Mouse (Mus musculus): Measurements from ENCODE around the gene Gm8246.
"Not testable (repeated sequence)": the region's sequence is repeated elsewhere in the genome, so short reads cannot be mapped to it uniquely, and the experiment has no call there.

Gm8246 gene

DNA sequence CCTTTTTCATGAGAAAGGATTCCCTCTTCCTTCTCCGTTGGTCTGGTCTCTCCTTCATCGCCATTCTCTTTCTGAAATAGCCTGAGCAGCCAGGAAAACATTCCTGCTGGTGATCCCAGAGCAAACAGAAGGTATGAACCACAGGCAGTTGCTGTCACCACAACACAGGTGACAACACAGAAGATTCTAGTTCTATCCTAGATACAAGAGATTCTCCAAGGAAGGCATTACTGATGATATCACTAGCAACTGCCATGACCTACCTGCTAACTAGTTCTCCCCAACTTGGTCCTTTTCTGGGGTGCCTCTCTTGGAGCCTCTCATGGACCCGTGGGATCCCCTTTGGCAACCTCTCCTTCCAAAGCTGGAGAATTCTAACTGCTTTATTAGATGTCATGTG lies at the start of gene Gm8246:
Gene Gm8246, minus strand, starts transcription at position 101 of the 400 bp plus-strand sequence.
- not testable (repeated sequence) for DNase-seq (ENCODE audit: low spot score in 2 of 2)

DNA sequence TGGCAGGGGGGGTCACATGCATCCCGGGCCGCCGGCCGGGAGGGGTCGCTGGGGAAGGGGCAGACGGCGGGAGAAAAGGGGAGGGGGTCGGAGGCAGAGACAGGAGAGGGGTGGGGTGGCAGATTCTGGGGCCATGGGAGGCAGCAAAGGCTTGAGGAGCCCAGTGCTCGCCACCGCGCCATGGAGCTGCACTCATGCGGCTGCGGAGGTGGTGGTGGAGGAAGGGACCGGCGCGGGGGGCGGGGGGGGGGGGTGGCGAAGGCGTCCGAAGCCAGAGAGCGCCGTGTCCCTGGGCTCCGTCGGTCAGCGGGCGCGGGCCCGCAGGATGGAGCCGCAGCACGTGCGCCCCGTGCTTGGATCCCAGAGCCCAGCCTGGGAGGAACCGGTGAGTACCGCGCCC lies 23.7 kb upstream of the Gm8246 start, which contains the start of gene Gm3488:
Gene Gm3488, plus strand, starts transcription at position 301 of the 400 bp plus-strand sequence.
- DNase-seq (ENCODE audit: low spot score in 2 of 2) = not testable (repeated sequence)

DNA sequence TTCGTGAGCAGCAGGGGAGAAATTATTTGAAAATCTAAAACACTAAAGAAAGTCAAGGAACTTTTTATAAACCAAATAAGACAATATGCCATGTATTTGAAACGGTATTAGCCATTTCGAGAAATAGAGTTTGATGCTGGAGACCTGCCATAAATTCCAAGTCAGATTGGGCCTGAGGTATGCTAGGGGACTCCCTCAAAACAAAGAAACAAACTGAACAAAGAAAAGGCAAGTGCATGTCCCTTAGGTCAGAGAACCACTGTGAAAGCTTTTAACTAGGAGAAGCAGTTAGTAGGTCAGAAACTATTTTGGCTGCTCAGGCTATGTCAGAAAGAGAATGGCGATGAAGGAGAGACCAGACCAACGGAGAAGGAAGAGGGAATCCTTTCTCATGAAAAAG lies 6.3 kb upstream of the Gm8246 start, which contains the start of gene Gm3187:
Gene Gm3187, plus strand, starts transcription at position 301 of the 400 bp plus-strand sequence.
- DNase-seq (ENCODE audit: low spot score in 2 of 2) = not testable (repeated sequence)

DNA sequence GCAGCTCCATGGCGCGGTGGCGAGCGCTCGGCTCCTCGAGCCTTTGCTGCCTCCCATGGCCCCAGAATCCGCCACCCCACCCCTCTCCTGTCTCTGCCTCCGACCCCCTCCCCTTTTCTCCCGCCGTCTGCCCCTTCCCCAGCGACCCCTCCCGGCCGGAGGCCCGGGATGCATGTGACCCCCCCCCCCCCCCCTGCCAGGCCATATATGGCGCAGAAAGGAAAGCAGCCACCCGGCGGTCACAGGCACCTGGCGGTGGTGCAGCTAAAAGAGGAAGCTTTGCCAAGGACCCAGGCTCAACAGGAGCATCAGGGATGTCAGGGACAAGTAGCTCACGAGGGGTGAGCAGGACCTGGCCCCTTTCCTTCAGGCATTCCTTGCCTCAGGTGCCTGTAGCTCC lies 17.2 kb downstream of the Gm8246 start:
- not testable (repeated sequence) for DNase-seq (ENCODE audit: low spot score in 2 of 2)

DNA sequence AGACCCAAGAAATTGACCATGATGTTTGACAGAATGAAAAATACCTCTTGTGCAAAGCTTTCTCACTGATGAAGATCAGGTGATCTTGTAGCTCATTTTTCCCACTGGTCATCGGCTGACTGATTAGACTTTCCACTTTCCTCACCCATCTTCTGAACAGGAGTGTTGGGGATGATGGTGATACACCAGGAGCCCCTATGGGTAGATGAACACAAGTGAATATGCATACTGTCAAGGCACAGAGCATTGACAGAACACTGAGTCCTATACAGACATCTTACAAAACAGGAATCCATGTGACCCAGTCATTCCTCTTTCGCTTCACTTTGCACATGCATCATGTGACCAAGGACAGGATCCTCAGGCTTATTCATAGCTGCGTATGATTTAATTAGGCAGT lies 22.3 kb downstream of the Gm8246 start, which contains the start of gene Gm3194:
Gene Gm3194, minus strand, starts transcription at position 101 of the 400 bp plus-strand sequence.
- DNase-seq (ENCODE audit: low spot score in 2 of 2) = not testable (repeated sequence)
